Mouse (Mus musculus) hindbrain, embryonic 10.5 days (tissue): ENCODE data around the gene Actr6. TPM values are rescaled to one million over a fixed set of nuclear protein-coding genes. Genes with fewer than 3 reads are reported as not detected.
A peak's percentile ranks its signal among the peaks of the same experiment; 100 is the strongest.

ENCODE experiments used
- DNase-seq: peaks from one replicate; pipeline ENCODE4 v3.0.0-alpha.2; 2017; ENCODE audit warnings: low spot score
- H3K27ac ChIP-seq: fragments of 300-500 bp; sonication (generic); 2 replicates; pipeline ENCODE4 v1.5.1; 2016; ENCODE audit warnings: mild to moderate bottlenecking, moderate library complexity
- H3K27me3 ChIP-seq: fragments of 300-500 bp; sonication (generic); 2 replicates; pipeline ENCODE4 v1.6.1; 2016; ENCODE audit warnings: mild to moderate bottlenecking; ENCODE audit not compliant: poor library complexity, insufficient read depth, severe bottlenecking
- H3K36me3 ChIP-seq: fragments of 300-500 bp; sonication (generic); 2 replicates; pipeline ENCODE4 v1.6.1; 2016; ENCODE audit warnings: mild to moderate bottlenecking, moderate library complexity
- H3K4me1 ChIP-seq: fragments of 300-500 bp; sonication (generic); replicated peaks from 2 replicates; pipeline ENCODE4 v1.6.1; 2016; ENCODE audit warnings: mild to moderate bottlenecking
- H3K4me3 ChIP-seq: fragments of 300-500 bp; sonication (generic); 2 replicates; pipeline ENCODE4 v1.5.1; 2016; ENCODE audit warnings: mild to moderate bottlenecking, moderate library complexity
- H3K9me3 ChIP-seq: fragments of 300-500 bp; sonication (generic); 2 replicates; pipeline ENCODE4 v1.6.1; 2016; ENCODE audit warnings: mild to moderate bottlenecking, moderate library complexity
- WGBS: fragments of 180-500 bp; shearing (Covaris S2); methylation state at CpG from one replicate; pipeline ENCODE4 v1.1.7; 2016; 5-methylcytosine and 5-hydroxymethylcytosine counted together
- polyA plus RNA-seq: library from polyadenylated mRNA; unstranded; fragments of >200 nt; fragmentation: Nextera tagmentation; extraction: Ambion mirVana; gene quantifications from 2 replicates; pipeline ENCODE4 v1.2.1, GENCODE M21; 2016

The Actr6 gene
- 36.3 and 37.2 TPM in 2 replicates for polyA plus RNA-seq

GRCm38 (mm10) chr10:89732001-89732794, at the start of gene Actr6:
Actr6 (minus strand) TSS chr10:89732295.
- Histone ChIP-seq H3K4me1 (peaks cover 16% of the 10 kb centered on the region), H3K4me3 (peak within 1 kb of the TSS; percentile 74), H3K9me3 (no peaks in the 10 kb centered on the region), H3K27ac (peak within 1 kb of the TSS; percentile 86), H3K36me3 (peaks cover 10% of the 10 kb centered on the region), H3K27me3 (no peaks in the 10 kb centered on the region)
- peak; percentile 94 for DNase-seq
- 2% methylated on average over 49 of the region's 49 CpGs for WGBS

DNA sequence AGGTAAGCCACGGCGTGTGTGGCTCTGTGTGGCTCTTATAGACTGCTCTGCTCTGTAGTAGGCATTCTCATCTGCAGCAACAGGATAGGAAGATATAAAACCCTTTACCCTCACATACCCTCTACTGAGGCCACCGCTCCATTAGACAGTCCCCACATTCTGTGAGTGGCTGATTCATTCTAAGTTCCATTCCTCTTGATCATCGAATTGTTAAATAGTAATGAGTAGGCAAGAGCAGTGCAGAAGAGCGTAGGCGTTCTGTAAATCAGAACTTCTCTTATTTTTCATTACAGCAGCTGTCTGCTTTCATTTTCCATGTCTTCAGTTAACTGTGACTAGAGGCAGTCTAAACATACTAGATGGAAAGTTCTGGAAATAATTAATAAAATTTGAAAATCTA, 43.9 kb upstream of the Actr6 start:
- no peaks in the 10 kb centered on the region for H3K27me3 ChIP-seq
- no peak overlapping the region for H3K27ac ChIP-seq
- peaks cover 29% of the 10 kb centered on the region for H3K36me3 ChIP-seq
- peaks cover 5% of the 10 kb centered on the region for H3K4me1 ChIP-seq
- H3K9me3 ChIP-seq = no peaks in the 10 kb centered on the region
- WGBS = 95% methylated on average over 6 of the region's 6 CpGs
- DNase-seq = no peak
- no peak overlapping the region for H3K4me3 ChIP-seq

- 47% methylated on average over 2 of the region's 2 CpGs for WGBS
- Histone ChIP-seq H3K9me3 (no peaks in the 10 kb centered on the region), H3K36me3 (peaks cover 10% of the 10 kb centered on the region), H3K4me3 (no peak overlapping the region), H3K27ac (no peak overlapping the region), H3K27me3 (no peaks in the 10 kb centered on the region), H3K4me1 (peaks cover 5% of the 10 kb centered on the region)
- DNase-seq = no peak
Observed at GRCm38 (mm10) chr10:89771894-89772293, 39.8 kb upstream of the Actr6 start.

GRCm38 (mm10) chr10:89769096-89769495, 37.0 kb upstream of the Actr6 start:
- WGBS = 89% methylated on average over 4 of the region's 4 CpGs
- DNase-seq = no peak
- Histone ChIP-seq H3K27me3 (no peaks in the 10 kb centered on the region), H3K4me1 (peaks cover 5% of the 10 kb centered on the region), H3K9me3 (no peaks in the 10 kb centered on the region), H3K4me3 (no peak overlapping the region), H3K36me3 (no peaks in the 10 kb centered on the region), H3K27ac (no peak overlapping the region)

GRCm38 (mm10) chr10:89768352-89769020, 36.4 kb upstream of the Actr6 start:
- 88% methylated on average over 7 of the region's 7 CpGs for WGBS
- H3K9me3 ChIP-seq = no peaks in the 10 kb centered on the region
- H3K27ac ChIP-seq = no peak overlapping the region
- H3K4me1 ChIP-seq = peaks cover 5% of the 10 kb centered on the region
- no peaks in the 10 kb centered on the region for H3K27me3 ChIP-seq
- no peak overlapping the region for H3K4me3 ChIP-seq
- no peak for DNase-seq
- no peaks in the 10 kb centered on the region for H3K36me3 ChIP-seq

DNA sequence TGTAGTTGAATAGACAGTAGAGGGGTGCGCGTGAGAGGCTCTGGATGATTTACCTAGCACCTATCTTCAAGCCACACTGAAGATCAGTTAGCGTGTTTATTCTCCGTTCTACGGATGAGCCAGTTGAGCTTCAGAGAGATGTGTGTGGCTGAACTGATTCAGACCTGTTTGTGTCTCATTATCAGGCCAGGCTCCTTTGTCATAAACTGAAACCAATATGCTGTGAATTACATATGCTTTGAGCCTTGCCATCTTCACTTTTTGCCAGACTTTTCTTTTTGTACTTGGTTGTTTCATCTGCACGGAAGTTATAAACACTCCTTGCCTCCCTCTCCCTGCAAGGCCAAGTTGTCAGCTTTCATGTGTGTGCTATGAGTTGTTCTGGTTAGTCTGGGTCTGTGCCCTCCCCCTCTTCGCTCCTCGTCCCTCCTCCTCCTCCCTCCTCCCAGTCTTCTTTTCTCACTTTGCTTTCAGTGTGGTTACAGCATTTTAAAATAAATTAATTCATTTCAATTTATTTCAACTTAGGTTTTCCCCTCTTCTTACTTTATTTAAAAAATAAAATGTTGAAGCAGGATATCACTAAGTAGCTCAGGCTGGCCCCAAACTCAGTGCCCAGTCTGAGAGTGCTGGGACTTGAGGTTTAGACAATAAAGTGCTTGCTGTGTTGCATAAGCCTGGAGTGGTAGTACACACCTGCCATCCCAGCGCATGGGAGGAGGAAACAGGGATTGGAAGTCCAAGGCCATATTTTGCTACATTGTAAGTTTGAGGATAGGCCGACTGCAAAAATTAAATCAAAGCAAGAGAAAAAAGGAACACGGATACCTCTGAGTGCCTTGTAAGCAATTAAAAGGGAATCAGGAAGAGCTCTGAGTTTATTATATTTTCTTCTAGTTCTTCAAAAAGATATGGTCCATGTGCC, 34.0 kb upstream of the Actr6 start:
- Histone ChIP-seq H3K9me3 (no peaks in the 10 kb centered on the region), H3K36me3 (no peaks in the 10 kb centered on the region), H3K4me1 (no peaks in the 10 kb centered on the region), H3K27me3 (no peaks in the 10 kb centered on the region), H3K4me3 (no peak overlapping the region), H3K27ac (no peak overlapping the region)
- 93% methylated on average over 11 of the region's 11 CpGs for WGBS
- DNase-seq = no peak

DNA sequence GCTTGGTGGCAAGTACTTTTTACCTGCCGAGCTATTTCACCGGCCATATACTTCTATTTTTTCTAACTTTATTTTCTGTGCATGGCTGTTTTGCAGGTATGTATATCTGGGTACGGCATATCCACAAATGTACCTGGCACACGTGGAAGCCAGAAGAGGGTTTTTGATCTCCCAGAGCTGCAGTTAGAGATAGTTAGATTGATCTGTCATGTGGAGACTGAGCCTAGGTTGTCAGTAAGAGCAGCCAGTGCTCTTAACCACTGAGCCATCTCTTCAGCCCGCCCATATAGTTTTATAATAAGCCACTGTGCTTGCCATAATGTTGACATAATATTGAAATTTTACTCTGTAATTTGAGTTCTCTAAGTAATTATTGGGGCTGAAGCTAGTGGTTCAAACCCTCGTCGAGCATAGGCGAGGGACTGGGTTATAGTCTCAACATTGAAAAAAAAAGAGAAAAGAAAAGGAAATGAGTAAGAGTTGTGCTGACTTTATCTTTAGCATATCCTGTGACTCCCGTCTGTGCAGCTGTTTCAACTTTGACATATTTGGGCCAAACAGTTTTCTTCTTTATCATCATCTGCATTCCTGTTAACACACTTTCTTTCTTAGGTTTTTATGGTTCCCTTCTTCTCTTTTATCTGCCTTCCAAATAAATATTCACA, 32.5 kb upstream of the Actr6 start:
- DNase-seq = no peak
- no peak overlapping the region for H3K27ac ChIP-seq
- no peaks in the 10 kb centered on the region for H3K27me3 ChIP-seq
- no peaks in the 10 kb centered on the region for H3K36me3 ChIP-seq
- no peak overlapping the region for H3K4me3 ChIP-seq
- H3K4me1 ChIP-seq = no peaks in the 10 kb centered on the region
- 93% methylated on average over 9 of the region's 9 CpGs for WGBS
- H3K9me3 ChIP-seq = no peaks in the 10 kb centered on the region

- WGBS = 90% methylated on average over 5 of the region's 5 CpGs
- no peak for DNase-seq
- Histone ChIP-seq H3K36me3 (0 out of 2 replicates have a peak, but pooled peaks cover 12% of the 10 kb centered on the region), H3K27ac (no peak overlapping the region), H3K27me3 (no peaks in the 10 kb centered on the region), H3K9me3 (no peaks in the 10 kb centered on the region), H3K4me3 (no peak overlapping the region), H3K4me1 (no peaks in the 10 kb centered on the region)
Observed at GRCm38 (mm10) chr10:89760772-89761171, 28.7 kb upstream of the Actr6 start.

- Histone ChIP-seq H3K27me3 (no peaks in the 10 kb centered on the region), H3K27ac (no peak overlapping the region), H3K4me3 (no peak overlapping the region), H3K4me1 (no peaks in the 10 kb centered on the region), H3K36me3 (0 out of 2 replicates have a peak, but pooled peaks cover 12% of the 10 kb centered on the region), H3K9me3 (no peaks in the 10 kb centered on the region)
- 90% methylated on average over 4 of the region's 4 CpGs for WGBS
- DNase-seq = no peak
Observed at GRCm38 (mm10) chr10:89755231-89755630, 23.1 kb upstream of the Actr6 start.

DNA sequence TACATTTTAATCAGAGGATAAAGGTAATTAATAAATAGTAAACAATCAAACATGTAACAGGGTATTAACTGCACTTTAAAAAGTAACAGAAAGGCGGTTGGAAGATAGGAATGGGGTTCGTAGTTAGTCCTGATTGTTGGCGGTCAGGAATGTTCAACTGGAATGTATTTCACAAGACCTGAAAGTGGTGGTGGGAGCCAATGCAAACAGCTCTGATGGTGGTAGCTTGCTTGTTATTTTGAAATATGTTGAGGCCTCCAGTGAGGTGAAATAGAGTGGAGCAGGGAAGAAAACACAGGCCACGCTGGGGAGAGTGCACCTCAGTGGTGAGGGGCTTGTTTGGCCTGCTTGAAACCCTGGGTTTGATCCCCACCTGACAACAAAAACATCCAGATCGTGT, 19.0 kb upstream of the Actr6 start:
- Histone ChIP-seq H3K36me3 (no peaks in the 10 kb centered on the region), H3K27me3 (no peaks in the 10 kb centered on the region), H3K4me3 (no peak overlapping the region), H3K4me1 (peaks cover 5% of the 10 kb centered on the region), H3K27ac (no peak overlapping the region), H3K9me3 (no peaks in the 10 kb centered on the region)
- 91% methylated on average over 5 of the region's 5 CpGs for WGBS
- DNase-seq = no peak

GRCm38 (mm10) chr10:89748619-89749018, 16.5 kb upstream of the Actr6 start:
- Histone ChIP-seq H3K27ac (no peak overlapping the region), H3K4me3 (no peak overlapping the region), H3K36me3 (no peaks in the 10 kb centered on the region), H3K9me3 (no peaks in the 10 kb centered on the region), H3K27me3 (no peaks in the 10 kb centered on the region), H3K4me1 (peaks cover 13% of the 10 kb centered on the region)
- 92% methylated on average over 2 of the region's 2 CpGs for WGBS
- no peak for DNase-seq

- no peak overlapping the region for H3K4me3 ChIP-seq
- no peaks in the 10 kb centered on the region for H3K36me3 ChIP-seq
- no peaks in the 10 kb centered on the region for H3K9me3 ChIP-seq
- no peak overlapping the region for H3K27ac ChIP-seq
- no peaks in the 10 kb centered on the region for H3K27me3 ChIP-seq
- WGBS = 93% methylated on average over 1 of the region's 1 CpGs
- no peak for DNase-seq
- H3K4me1 ChIP-seq = peaks cover 13% of the 10 kb centered on the region
Observed at GRCm38 (mm10) chr10:89747911-89748310, 15.8 kb upstream of the Actr6 start.
